Mouse (Mus musculus): ENCODE measurements at regions not wholly inside any gene's neighbourhood (a gene's known extent, or its start where the extent isn't known, plus 50 kb on each side); places are given as distances from the start of the nearest gene placed in this dataset.

- H3K4me1 ChIP-seq (ENCODE audit: control insufficient read depth in 2 of 2, insufficient read depth in 2 of 2, low read length in 2 of 2, poor library complexity in 1 of 2), result peaks cover 0 to 3% of the 10 kb centered on the region in 2 experiments; a peak in 2 of 4 replicates
- in situ Hi-C loops (cut with MboI; ENCODE audit: low sequenced_read_pairs in 2 of 2, unreplicated experiment in 2 of 2), result no loop called here
- TF ChIP-seq CHD2 (IDR thresholded peaks at IDR 0.05; ENCODE audit: low read depth, low read length) (no peak), HCFC1 (IDR thresholded peaks at IDR 0.05; ENCODE audit: borderline replicate concordance, insufficient read depth, low read length) (no peak), MAFK (IDR thresholded peaks at IDR 0.05; ENCODE audit: insufficient read depth, low read depth, low read length) (no peak), ZC3H11A (IDR thresholded peaks at IDR 0.05; ENCODE audit: borderline replicate concordance, low read depth, low read length) (no peak), ZNF384 (IDR thresholded peaks at IDR 0.05; ENCODE audit: low read depth, low read length) (no peak)
- H3K36me3 ChIP-seq (ENCODE audit: control insufficient read depth, insufficient read depth, low read length, poor library complexity, severe bottlenecking), result no peaks in the 10 kb centered on the region
- H3K27ac ChIP-seq (ENCODE audit: insufficient read depth, low read depth, low read length, poor library complexity, severe bottlenecking), result no peak overlapping the region
- no peak overlapping the region for H3K4me3 ChIP-seq (ENCODE audit: insufficient read depth in 1 of 2, low read depth in 1 of 2, low read length in 2 of 2, poor library complexity in 1 of 2, severe bottlenecking in 1 of 2)
- DNase-seq (ENCODE audit: low read depth, low spot score), result no peak
- no peak overlapping the region for H3K9ac ChIP-seq (ENCODE audit: insufficient read depth, low read depth, low read length, poor library complexity, severe bottlenecking)
- H3K9me3 ChIP-seq (ENCODE audit: control insufficient read depth, insufficient read depth, low read depth, low read length), result no peaks in the 10 kb centered on the region
Measured at GRCm38 (mm10) chr5:142332744-142333143, 68.6 kb upstream of the Foxk1 start.

GRCm38 (mm10) chr5:142337436-142337835 lies 63.9 kb upstream of the Foxk1 start:
- no peak overlapping the region for H3K27ac ChIP-seq (ENCODE audit: insufficient read depth, low read depth, low read length, poor library complexity, severe bottlenecking)
- in situ Hi-C loops (cut with MboI; ENCODE audit: low sequenced_read_pairs in 2 of 2, unreplicated experiment in 2 of 2), result no loop called here
- no peak for TF ChIP-seq HCFC1 (IDR thresholded peaks at IDR 0.05; ENCODE audit: borderline replicate concordance, insufficient read depth, low read length)
- no peak for TF ChIP-seq ZC3H11A (IDR thresholded peaks at IDR 0.05; ENCODE audit: borderline replicate concordance, low read depth, low read length)
- no peak for TF ChIP-seq CHD2 (IDR thresholded peaks at IDR 0.05; ENCODE audit: low read depth, low read length)
- no peak for TF ChIP-seq ZNF384 (IDR thresholded peaks at IDR 0.05; ENCODE audit: low read depth, low read length)
- TF ChIP-seq MAFK (IDR thresholded peaks at IDR 0.05; ENCODE audit: insufficient read depth, low read depth, low read length), result no peak
- H3K4me1 ChIP-seq (ENCODE audit: control insufficient read depth in 2 of 2, insufficient read depth in 2 of 2, low read length in 2 of 2, poor library complexity in 1 of 2), result no peaks in the 10 kb centered on the region; a peak in 1 of 4 replicates
- no peaks in the 10 kb centered on the region for H3K36me3 ChIP-seq (ENCODE audit: control insufficient read depth, insufficient read depth, low read length, poor library complexity, severe bottlenecking)
- DNase-seq (ENCODE audit: low read depth, low spot score), result no peak
- no peaks in the 10 kb centered on the region for H3K9me3 ChIP-seq (ENCODE audit: control insufficient read depth, insufficient read depth, low read depth, low read length)
- no peak overlapping the region for H3K9ac ChIP-seq (ENCODE audit: insufficient read depth, low read depth, low read length, poor library complexity, severe bottlenecking)
- no peak overlapping the region for H3K4me3 ChIP-seq (ENCODE audit: insufficient read depth in 1 of 2, low read depth in 1 of 2, low read length in 2 of 2, poor library complexity in 1 of 2, severe bottlenecking in 1 of 2)

- Histone ChIP-seq H3K4me1 (ENCODE audit: control insufficient read depth in 2 of 2, insufficient read depth in 2 of 2, low read length in 2 of 2, poor library complexity in 1 of 2) (no peaks in the 10 kb centered on the region; a peak in 1 of 4 replicates), H3K4me3 (ENCODE audit: insufficient read depth in 1 of 2, low read depth in 1 of 2, low read length in 2 of 2, poor library complexity in 1 of 2, severe bottlenecking in 1 of 2) (no peak overlapping the region), H3K36me3 (ENCODE audit: control insufficient read depth, insufficient read depth, low read length, poor library complexity, severe bottlenecking) (no peaks in the 10 kb centered on the region), H3K9me3 (ENCODE audit: control insufficient read depth, insufficient read depth, low read depth, low read length) (no peaks in the 10 kb centered on the region), H3K9ac (ENCODE audit: insufficient read depth, low read depth, low read length, poor library complexity, severe bottlenecking) (no peak overlapping the region), H3K27ac (ENCODE audit: insufficient read depth, low read depth, low read length, poor library complexity, severe bottlenecking) (no peak overlapping the region)
- TF ChIP-seq CHD2 (IDR thresholded peaks at IDR 0.05; ENCODE audit: low read depth, low read length) (no peak), ZC3H11A (IDR thresholded peaks at IDR 0.05; ENCODE audit: borderline replicate concordance, low read depth, low read length) (no peak), MAFK (IDR thresholded peaks at IDR 0.05; ENCODE audit: insufficient read depth, low read depth, low read length) (no peak), ZNF384 (IDR thresholded peaks at IDR 0.05; ENCODE audit: low read depth, low read length) (no peak), HCFC1 (IDR thresholded peaks at IDR 0.05; ENCODE audit: borderline replicate concordance, insufficient read depth, low read length) (no peak)
- no peak for DNase-seq (ENCODE audit: low read depth, low spot score)
- in situ Hi-C loops (cut with MboI; ENCODE audit: low sequenced_read_pairs in 2 of 2, unreplicated experiment in 2 of 2), result no loop called here
Measured at GRCm38 (mm10) chr5:142338051-142338450, 63.2 kb upstream of the Foxk1 start.

- no peak for DNase-seq (ENCODE audit: low read depth, low spot score)
- Histone ChIP-seq H3K27ac (ENCODE audit: insufficient read depth, low read depth, low read length, poor library complexity, severe bottlenecking) (no peak overlapping the region), H3K36me3 (ENCODE audit: control insufficient read depth, insufficient read depth, low read length, poor library complexity, severe bottlenecking) (no peaks in the 10 kb centered on the region), H3K4me3 (ENCODE audit: insufficient read depth in 1 of 2, low read depth in 1 of 2, low read length in 2 of 2, poor library complexity in 1 of 2, severe bottlenecking in 1 of 2) (no peak overlapping the region), H3K4me1 (ENCODE audit: control insufficient read depth in 2 of 2, insufficient read depth in 2 of 2, low read length in 2 of 2, poor library complexity in 1 of 2) (no peaks in the 10 kb centered on the region), H3K9ac (ENCODE audit: insufficient read depth, low read depth, low read length, poor library complexity, severe bottlenecking) (no peak overlapping the region), H3K9me3 (ENCODE audit: control insufficient read depth, insufficient read depth, low read depth, low read length) (no peaks in the 10 kb centered on the region)
- TF ChIP-seq MAFK (IDR thresholded peaks at IDR 0.05; ENCODE audit: insufficient read depth, low read depth, low read length), result no peak
- in situ Hi-C loops (cut with MboI; ENCODE audit: low sequenced_read_pairs in 2 of 2, unreplicated experiment in 2 of 2), result no loop called here
Measured at GRCm38 (mm10) chr5:142340205-142341025, 60.9 kb upstream of the Foxk1 start.

Measured in ES-E14 (cell line).